Mouse (Mus musculus): ENCODE measurements around the gene Sv2a. TPM values are rescaled to one million over a fixed set of nuclear protein-coding genes. Genes with fewer than 3 reads are reported as not detected.

Sv2a gene
- total RNA-seq, 1 experiment = 7.2 TPM

GRCm38 (mm10) chr3:96160222-96160802 lies 20.6 kb upstream of the Sv2a start:
- no peak for TF ChIP-seq HCFC1 (IDR thresholded peaks at IDR 0.05; ENCODE audit: borderline replicate concordance, insufficient read depth, low read length)
- TF ChIP-seq ZC3H11A (IDR thresholded peaks at IDR 0.05; ENCODE audit: borderline replicate concordance, low read depth, low read length) = no peak
- no peak for TF ChIP-seq MAFK (IDR thresholded peaks at IDR 0.05; ENCODE audit: insufficient read depth, low read depth, low read length)
- TF ChIP-seq CHD2 (IDR thresholded peaks at IDR 0.05; ENCODE audit: low read depth, low read length) = no peak
- no peak for TF ChIP-seq ZNF384 (IDR thresholded peaks at IDR 0.05; ENCODE audit: low read depth, low read length)
- H3K36me3 ChIP-seq (ENCODE audit: control insufficient read depth, insufficient read depth, low read length, poor library complexity, severe bottlenecking) = 0 out of 2 replicates have a peak, but pooled peaks cover 2% of the 10 kb centered on the region
- H3K27ac ChIP-seq (ENCODE audit: insufficient read depth, low read depth, low read length, poor library complexity, severe bottlenecking) = no peak overlapping the region
- no peaks in the 10 kb centered on the region for H3K9me3 ChIP-seq (ENCODE audit: control insufficient read depth, insufficient read depth, low read depth, low read length)
- peaks cover 11 to 25% of the 10 kb centered on the region in 2 experiments for H3K4me1 ChIP-seq (ENCODE audit: control insufficient read depth in 2 of 2, insufficient read depth in 2 of 2, low read length in 2 of 2, poor library complexity in 1 of 2)
- in situ Hi-C loops (cut with MboI; ENCODE audit: low sequenced_read_pairs in 2 of 2, unreplicated experiment in 2 of 2) = no loop called here
- no peak overlapping the region; a peak in 1 of 4 replicates for H3K4me3 ChIP-seq (ENCODE audit: insufficient read depth in 1 of 2, low read depth in 1 of 2, low read length in 2 of 2, poor library complexity in 1 of 2, severe bottlenecking in 1 of 2)
- DNase-seq (ENCODE audit: low read depth, low spot score) = no peak
- no peak overlapping the region for H3K9ac ChIP-seq (ENCODE audit: insufficient read depth, low read depth, low read length, poor library complexity, severe bottlenecking)

- peak overlapping the region; percentile 51 to 64 for H3K4me3 ChIP-seq (ENCODE audit: insufficient read depth in 1 of 2, low read depth in 1 of 2, low read length in 2 of 2, poor library complexity in 1 of 2, severe bottlenecking in 1 of 2)
- no peak overlapping the region for H3K9ac ChIP-seq (ENCODE audit: insufficient read depth, low read depth, low read length, poor library complexity, severe bottlenecking)
- TF ChIP-seq MAFK (IDR thresholded peaks at IDR 0.05; ENCODE audit: insufficient read depth, low read depth, low read length) = no peak
- TF ChIP-seq ZNF384 (IDR thresholded peaks at IDR 0.05; ENCODE audit: low read depth, low read length) = no peak
- no peak for TF ChIP-seq ZC3H11A (IDR thresholded peaks at IDR 0.05; ENCODE audit: borderline replicate concordance, low read depth, low read length)
- TF ChIP-seq HCFC1 (IDR thresholded peaks at IDR 0.05; ENCODE audit: borderline replicate concordance, insufficient read depth, low read length) = no peak
- TF ChIP-seq CHD2 (IDR thresholded peaks at IDR 0.05; ENCODE audit: low read depth, low read length) = no peak
- peaks cover 11 to 21% of the 10 kb centered on the region in 2 experiments for H3K4me1 ChIP-seq (ENCODE audit: control insufficient read depth in 2 of 2, insufficient read depth in 2 of 2, low read length in 2 of 2, poor library complexity in 1 of 2)
- H3K9me3 ChIP-seq (ENCODE audit: control insufficient read depth, insufficient read depth, low read depth, low read length) = no peaks in the 10 kb centered on the region
- H3K36me3 ChIP-seq (ENCODE audit: control insufficient read depth, insufficient read depth, low read length, poor library complexity, severe bottlenecking) = no peaks in the 10 kb centered on the region
- in situ Hi-C loops (cut with MboI; ENCODE audit: low sequenced_read_pairs in 2 of 2, unreplicated experiment in 2 of 2) = no loop called here
- no peak overlapping the region for H3K27ac ChIP-seq (ENCODE audit: insufficient read depth, low read depth, low read length, poor library complexity, severe bottlenecking)
- DNase-seq (ENCODE audit: low read depth, low spot score) = peak; percentile 53
These were observed 20.0 kb upstream of the Sv2a start for GRCm38 (mm10) chr3:96160803-96161516.

- DNase-seq (ENCODE audit: low read depth, low spot score) = no peak
- Histone ChIP-seq H3K9ac (ENCODE audit: insufficient read depth, low read depth, low read length, poor library complexity, severe bottlenecking) (peak within 1 kb of the TSS; percentile 74), H3K36me3 (ENCODE audit: control insufficient read depth, insufficient read depth, low read length, poor library complexity, severe bottlenecking) (no peaks in the 10 kb centered on the region), H3K4me1 (ENCODE audit: control insufficient read depth in 2 of 2, insufficient read depth in 2 of 2, low read length in 2 of 2, poor library complexity in 1 of 2) (peaks cover 8 to 20% of the 10 kb centered on the region in 2 experiments; a peak in 3 of 4 replicates), H3K27ac (ENCODE audit: insufficient read depth, low read depth, low read length, poor library complexity, severe bottlenecking) (no peak within 1 kb of the TSS), H3K4me3 (ENCODE audit: insufficient read depth in 1 of 2, low read depth in 1 of 2, low read length in 2 of 2, poor library complexity in 1 of 2, severe bottlenecking in 1 of 2) (peak within 1 kb of the TSS; percentile 51 to 64), H3K9me3 (ENCODE audit: control insufficient read depth, insufficient read depth, low read depth, low read length) (no peaks in the 10 kb centered on the region)
- TF ChIP-seq CHD2 (IDR thresholded peaks at IDR 0.05; ENCODE audit: low read depth, low read length) (no peak), ZNF384 (IDR thresholded peaks at IDR 0.05; ENCODE audit: low read depth, low read length) (no peak), MAFK (IDR thresholded peaks at IDR 0.05; ENCODE audit: insufficient read depth, low read depth, low read length) (no peak), ZC3H11A (IDR thresholded peaks at IDR 0.05; ENCODE audit: borderline replicate concordance, low read depth, low read length) (no peak), HCFC1 (IDR thresholded peaks at IDR 0.05; ENCODE audit: borderline replicate concordance, insufficient read depth, low read length) (no peak)
- in situ Hi-C loops (cut with MboI; ENCODE audit: low sequenced_read_pairs in 2 of 2, unreplicated experiment in 2 of 2) = no loop called here
These were observed 18.8 kb upstream of the Sv2a start, which contains the start of gene Mtmr11 for GRCm38 (mm10) chr3:96161869-96162840. TSS of gene Mtmr11 (plus strand) at chr3:96162004.

GRCm38 (mm10) chr3:96163040-96163439 lies 17.9 kb upstream of the Sv2a start:
- Histone ChIP-seq H3K4me3 (ENCODE audit: insufficient read depth in 1 of 2, low read depth in 1 of 2, low read length in 2 of 2, poor library complexity in 1 of 2, severe bottlenecking in 1 of 2) (no peak overlapping the region), H3K9me3 (ENCODE audit: control insufficient read depth, insufficient read depth, low read depth, low read length) (no peaks in the 10 kb centered on the region), H3K9ac (ENCODE audit: insufficient read depth, low read depth, low read length, poor library complexity, severe bottlenecking) (no peak overlapping the region)

More at GRCm38 (mm10) chr3:96163040-96163439, 17.9 kb upstream of the Sv2a start:
- H3K27ac ChIP-seq (ENCODE audit: insufficient read depth, low read depth, low read length, poor library complexity, severe bottlenecking) = no peak overlapping the region
- no peak for DNase-seq (ENCODE audit: low read depth, low spot score)
- TF ChIP-seq CHD2 (IDR thresholded peaks at IDR 0.05; ENCODE audit: low read depth, low read length) (no peak), ZNF384 (IDR thresholded peaks at IDR 0.05; ENCODE audit: low read depth, low read length) (no peak), HCFC1 (IDR thresholded peaks at IDR 0.05; ENCODE audit: borderline replicate concordance, insufficient read depth, low read length) (no peak), ZC3H11A (IDR thresholded peaks at IDR 0.05; ENCODE audit: borderline replicate concordance, low read depth, low read length) (no peak), MAFK (IDR thresholded peaks at IDR 0.05; ENCODE audit: insufficient read depth, low read depth, low read length) (no peak)
- peaks cover 8 to 20% of the 10 kb centered on the region in 2 experiments; a peak in 3 of 4 replicates for H3K4me1 ChIP-seq (ENCODE audit: control insufficient read depth in 2 of 2, insufficient read depth in 2 of 2, low read length in 2 of 2, poor library complexity in 1 of 2)
- in situ Hi-C loops (cut with MboI; ENCODE audit: low sequenced_read_pairs in 2 of 2, unreplicated experiment in 2 of 2) = no loop called here
- no peaks in the 10 kb centered on the region for H3K36me3 ChIP-seq (ENCODE audit: control insufficient read depth, insufficient read depth, low read length, poor library complexity, severe bottlenecking)

Measured in ES-E14 (cell line).